Mouse (Mus musculus): ENCODE results near the gene Lrrfip2.

The Lrrfip2 gene

GRCm38 (mm10) chr9:111118891-111119441 lies 1.6 kb downstream of the Lrrfip2 start:
- peak in 1 of 2 experiments; percentile 12 for DNase-seq

GRCm38 (mm10) chr9:111122446-111122845 lies 5.1 kb downstream of the Lrrfip2 start:
- DNase-seq = no peak

- no peak for DNase-seq
Measured at GRCm38 (mm10) chr9:111123336-111123735, 5.9 kb downstream of the Lrrfip2 start.

GRCm38 (mm10) chr9:111124440-111124839 lies 7.0 kb downstream of the Lrrfip2 start:
- DNase-seq = no peak

GRCm38 (mm10) chr9:111126735-111127134 lies 9.3 kb downstream of the Lrrfip2 start:
- no peak for DNase-seq

GRCm38 (mm10) chr9:111127749-111128148 lies 10.4 kb downstream of the Lrrfip2 start:
- DNase-seq = no peak

- DNase-seq = no peak
Measured at GRCm38 (mm10) chr9:111130126-111130525, 12.7 kb downstream of the Lrrfip2 start.

- no peak for DNase-seq
Measured at GRCm38 (mm10) chr9:111138161-111138560, 20.8 kb downstream of the Lrrfip2 start.

- DNase-seq = no peak
Measured at GRCm38 (mm10) chr9:111142721-111143120, 25.3 kb downstream of the Lrrfip2 start.

- no peak for DNase-seq
Measured at GRCm38 (mm10) chr9:111143387-111143786, 26.0 kb downstream of the Lrrfip2 start.

- no peak for DNase-seq
Measured at GRCm38 (mm10) chr9:111144711-111145110, 27.3 kb downstream of the Lrrfip2 start.

GRCm38 (mm10) chr9:111145497-111146190 lies 28.3 kb downstream of the Lrrfip2 start:
- DNase-seq = no peak

- DNase-seq = no peak
Measured at GRCm38 (mm10) chr9:111146216-111146798, 28.9 kb downstream of the Lrrfip2 start.

GRCm38 (mm10) chr9:111148006-111148405 lies 30.6 kb downstream of the Lrrfip2 start:
- DNase-seq = no peak

GRCm38 (mm10) chr9:111148414-111148813 lies 31.0 kb downstream of the Lrrfip2 start:
- DNase-seq = no peak

- DNase-seq = peak; percentile 35 to 57
Measured at GRCm38 (mm10) chr9:111149188-111149945, 32.0 kb downstream of the Lrrfip2 start.

GRCm38 (mm10) chr9:111152314-111152897 lies 35.0 kb downstream of the Lrrfip2 start:
- no peak for DNase-seq

GRCm38 (mm10) chr9:111153026-111153425 lies 35.6 kb downstream of the Lrrfip2 start:
- DNase-seq = no peak

GRCm38 (mm10) chr9:111155764-111156458 lies 38.5 kb downstream of the Lrrfip2 start:
- DNase-seq = no peak

- no peak for DNase-seq
Measured at GRCm38 (mm10) chr9:111159562-111159961, 42.2 kb downstream of the Lrrfip2 start.

GRCm38 (mm10) chr9:111161213-111161612 lies 43.8 kb downstream of the Lrrfip2 start:
- no peak for DNase-seq

GRCm38 (mm10) chr9:111166612-111167011 lies 49.2 kb downstream of the Lrrfip2 start:
- no peak for DNase-seq

Measured in kidney, postnatal 4 days (tissue).